Mouse (Mus musculus): ENCODE measurements around the gene Cacna1h. TPM values are rescaled to one million over a fixed set of nuclear protein-coding genes. Genes with fewer than 3 reads are reported as not detected.

The Cacna1h gene
- polyA plus RNA-seq, 1 experiment from 2014 or later = 11.3 TPM

DNA sequence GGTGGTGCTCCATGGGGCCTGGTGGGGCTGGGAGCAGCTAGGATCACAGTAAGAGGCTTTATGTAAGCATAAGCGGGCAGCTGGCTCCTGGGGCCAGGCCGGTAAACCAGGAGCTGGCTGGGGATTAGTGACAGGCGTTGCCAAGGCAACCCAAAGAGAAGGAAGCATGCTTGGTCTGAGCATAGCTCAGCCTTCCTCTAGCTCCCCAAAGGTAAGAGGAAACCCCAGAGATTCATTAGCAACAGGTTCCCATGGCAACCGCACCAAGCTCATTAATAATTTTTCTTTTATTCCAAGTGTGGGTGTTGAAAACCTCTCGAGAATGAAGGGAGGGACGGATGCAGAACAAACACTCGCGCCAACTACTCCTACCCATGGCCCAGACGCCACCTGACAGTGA lies 14.7 kb downstream of the Cacna1h start:
- 7% methylated on average over 9 of the region's 9 CpGs for WGBS
- H3K9ac ChIP-seq (replicated peaks; ENCODE audit: low read length) = no peak overlapping the region
- no peaks in the 10 kb centered on the region for H3K36me3 ChIP-seq (ENCODE audit: control insufficient read depth, insufficient read depth, low read length)
- ATAC-seq (ENCODE audit: low FRiP score, low TSS enrichment) = peak; percentile 56; the same call in 1 of the 2 replicates
- no peak overlapping the region for H3K4me3 ChIP-seq (replicated peaks; ENCODE audit: low read depth, low read length)
- H3K4me2 ChIP-seq (ENCODE audit: low read length) = 0 out of 2 replicates have a peak overlapping the region, but pooled peaks have one; percentile 7
- H3K27me3 ChIP-seq (ENCODE audit: control insufficient read depth, insufficient read depth, low read length) = no peaks in the 10 kb centered on the region
- no peaks in the 10 kb centered on the region for H3K9me3 ChIP-seq (ENCODE audit: control insufficient read depth, low read length)
- H3K27ac ChIP-seq (replicated peaks; ENCODE audit: low read depth, low read length) = peak overlapping the region; percentile 75
- DNase-seq = peak; percentile 85
- peaks cover 52% of the 10 kb centered on the region for H3K4me1 ChIP-seq (ENCODE audit: control insufficient read depth, insufficient read depth, low read length)

DNA sequence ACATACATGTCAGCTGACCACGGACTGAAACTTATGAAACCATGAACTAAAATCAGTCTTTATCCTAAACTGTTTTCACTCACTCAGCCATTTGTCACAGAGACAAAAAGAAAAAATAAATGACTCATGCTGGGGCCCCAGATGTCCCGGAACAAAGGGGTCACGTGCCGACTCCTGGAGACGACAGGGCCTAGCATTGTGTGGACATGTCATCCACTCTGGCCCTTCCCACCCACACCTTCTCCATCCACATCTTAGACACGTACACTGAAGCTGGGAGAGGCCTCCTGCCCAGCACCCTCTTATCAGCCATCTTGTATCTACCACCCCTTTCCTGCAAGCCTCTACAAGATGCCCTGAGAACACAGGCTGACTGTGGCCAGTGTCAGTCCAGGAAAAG lies 15.6 kb downstream of the Cacna1h start:
- H3K27ac ChIP-seq (replicated peaks; ENCODE audit: low read depth, low read length) = peak overlapping the region; percentile 75; the same call in 1 of the 2 replicates
- H3K27me3 ChIP-seq (ENCODE audit: control insufficient read depth, insufficient read depth, low read length) = no peaks in the 10 kb centered on the region
- H3K4me3 ChIP-seq (replicated peaks; ENCODE audit: low read depth, low read length) = no peak overlapping the region
- no peak overlapping the region for H3K4me2 ChIP-seq (ENCODE audit: low read length)
- no peaks in the 10 kb centered on the region for H3K9me3 ChIP-seq (ENCODE audit: control insufficient read depth, low read length)
- ATAC-seq (ENCODE audit: low FRiP score, low TSS enrichment) = no peak
- peaks cover 52% of the 10 kb centered on the region for H3K4me1 ChIP-seq (ENCODE audit: control insufficient read depth, insufficient read depth, low read length)
- no peak for DNase-seq
- H3K36me3 ChIP-seq (ENCODE audit: control insufficient read depth, insufficient read depth, low read length) = no peaks in the 10 kb centered on the region
- no peak overlapping the region for H3K9ac ChIP-seq (replicated peaks; ENCODE audit: low read length)
- WGBS = 65% methylated on average over 6 of the region's 6 CpGs

DNA sequence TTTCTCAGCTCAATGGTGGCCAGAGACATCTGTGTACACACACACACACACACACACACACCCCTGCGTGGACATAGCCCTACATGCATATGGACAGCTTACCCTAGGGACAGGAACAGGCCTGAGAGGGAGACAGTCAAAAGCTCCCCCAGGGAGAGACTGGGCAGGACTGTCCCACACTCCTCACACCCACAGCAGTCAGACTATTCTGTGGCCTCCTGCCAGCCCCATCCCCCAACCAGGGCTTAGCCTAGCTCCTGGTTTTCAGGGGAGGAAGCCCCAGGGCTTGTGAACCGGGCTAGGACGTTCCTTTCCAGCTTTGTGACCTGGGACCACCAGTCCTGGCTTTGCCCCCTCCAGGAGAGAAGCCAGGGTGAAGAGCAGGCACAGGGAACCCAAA lies 17.4 kb downstream of the Cacna1h start:
- WGBS = 8% methylated on average over 3 of the region's 3 CpGs
- ATAC-seq (ENCODE audit: low FRiP score, low TSS enrichment) (no peak), DNase-seq (peak; percentile 65)
- Histone ChIP-seq H3K4me2 (ENCODE audit: low read length) (no peak overlapping the region), H3K9ac (replicated peaks; ENCODE audit: low read length) (no peak overlapping the region), H3K4me3 (replicated peaks; ENCODE audit: low read depth, low read length) (no peak overlapping the region), H3K9me3 (ENCODE audit: control insufficient read depth, low read length) (no peaks in the 10 kb centered on the region), H3K27me3 (ENCODE audit: control insufficient read depth, insufficient read depth, low read length) (no peaks in the 10 kb centered on the region), H3K4me1 (ENCODE audit: control insufficient read depth, insufficient read depth, low read length) (peaks cover 57% of the 10 kb centered on the region), H3K27ac (replicated peaks; ENCODE audit: low read depth, low read length) (peak overlapping the region; percentile 73), H3K36me3 (ENCODE audit: control insufficient read depth, insufficient read depth, low read length) (no peaks in the 10 kb centered on the region)

DNA sequence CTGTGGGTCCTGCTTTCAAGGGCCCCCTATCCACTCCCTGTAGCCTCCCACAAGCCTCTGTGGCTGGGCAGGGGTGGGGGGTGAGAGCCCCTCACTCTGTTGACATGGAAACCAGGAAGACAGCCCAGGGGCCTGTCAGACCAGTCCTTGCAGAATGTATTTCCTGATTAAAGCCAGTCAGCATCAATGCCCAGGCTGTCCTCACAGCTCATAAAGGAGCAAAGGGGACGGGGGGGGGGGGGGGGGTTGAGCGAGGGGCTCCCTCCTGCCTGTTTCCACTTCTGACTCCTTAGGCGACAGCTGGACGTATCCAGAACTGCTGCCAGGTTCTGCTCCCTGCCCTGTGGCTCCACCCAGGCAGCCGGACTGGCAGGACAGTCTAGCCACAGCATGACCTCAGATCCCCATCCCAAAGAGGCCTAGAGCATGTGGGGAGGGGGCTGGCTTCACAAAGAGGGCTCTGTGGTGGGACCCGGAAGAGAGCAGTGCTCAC lies 18.1 kb downstream of the Cacna1h start:
- peaks cover 64% of the 10 kb centered on the region for H3K4me1 ChIP-seq (ENCODE audit: control insufficient read depth, insufficient read depth, low read length)
- H3K36me3 ChIP-seq (ENCODE audit: control insufficient read depth, insufficient read depth, low read length) = no peaks in the 10 kb centered on the region
- WGBS = 2% methylated on average over 6 of the region's 6 CpGs
- DNase-seq (peak; percentile 50), ATAC-seq (ENCODE audit: low FRiP score, low TSS enrichment) (peak; percentile 59)
- H3K9me3 ChIP-seq (ENCODE audit: control insufficient read depth, low read length) = no peaks in the 10 kb centered on the region
- peak overlapping the region; percentile 21 for H3K4me2 ChIP-seq (ENCODE audit: low read length)
- H3K27me3 ChIP-seq (ENCODE audit: control insufficient read depth, insufficient read depth, low read length) = no peaks in the 10 kb centered on the region
- no peak overlapping the region for H3K4me3 ChIP-seq (replicated peaks; ENCODE audit: low read depth, low read length)
- peak overlapping the region; percentile 73 for H3K27ac ChIP-seq (replicated peaks; ENCODE audit: low read depth, low read length)
- peak overlapping the region; percentile 34 for H3K9ac ChIP-seq (replicated peaks; ENCODE audit: low read length)

DNA sequence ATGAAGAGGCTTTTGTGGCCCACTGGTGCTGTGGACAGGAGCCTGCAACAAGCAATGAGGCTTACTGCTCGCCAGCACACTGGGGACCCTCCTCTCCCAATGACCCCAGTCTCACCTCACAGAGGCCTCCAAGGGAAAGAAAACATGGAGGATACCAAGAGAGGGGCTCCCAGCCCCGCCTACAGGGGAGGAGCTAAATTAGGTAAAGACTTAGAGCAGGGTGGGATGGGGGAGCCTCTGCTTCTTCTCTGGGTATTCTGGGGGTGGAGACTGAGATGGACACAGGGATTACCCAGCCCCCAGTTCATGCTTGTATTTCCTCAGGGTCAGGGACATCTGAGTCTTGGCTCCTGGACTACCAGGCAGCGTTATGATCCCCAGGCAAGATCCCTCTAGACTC lies 18.7 kb downstream of the Cacna1h start:
- Histone ChIP-seq H3K27me3 (ENCODE audit: control insufficient read depth, insufficient read depth, low read length) (no peaks in the 10 kb centered on the region), H3K4me1 (ENCODE audit: control insufficient read depth, insufficient read depth, low read length) (peaks cover 63% of the 10 kb centered on the region), H3K9ac (replicated peaks; ENCODE audit: low read length) (no peak overlapping the region), H3K4me2 (ENCODE audit: low read length) (0 out of 2 replicates have a peak overlapping the region, but pooled peaks have one; percentile 21), H3K36me3 (ENCODE audit: control insufficient read depth, insufficient read depth, low read length) (no peaks in the 10 kb centered on the region), H3K4me3 (replicated peaks; ENCODE audit: low read depth, low read length) (no peak overlapping the region), H3K27ac (replicated peaks; ENCODE audit: low read depth, low read length) (peak overlapping the region; percentile 73; the same call in 1 of the 2 replicates), H3K9me3 (ENCODE audit: control insufficient read depth, low read length) (no peaks in the 10 kb centered on the region)
- WGBS = 43% methylated on average over 3 of the region's 3 CpGs
- DNase-seq (no peak), ATAC-seq (ENCODE audit: low FRiP score, low TSS enrichment) (no peak)

DNA sequence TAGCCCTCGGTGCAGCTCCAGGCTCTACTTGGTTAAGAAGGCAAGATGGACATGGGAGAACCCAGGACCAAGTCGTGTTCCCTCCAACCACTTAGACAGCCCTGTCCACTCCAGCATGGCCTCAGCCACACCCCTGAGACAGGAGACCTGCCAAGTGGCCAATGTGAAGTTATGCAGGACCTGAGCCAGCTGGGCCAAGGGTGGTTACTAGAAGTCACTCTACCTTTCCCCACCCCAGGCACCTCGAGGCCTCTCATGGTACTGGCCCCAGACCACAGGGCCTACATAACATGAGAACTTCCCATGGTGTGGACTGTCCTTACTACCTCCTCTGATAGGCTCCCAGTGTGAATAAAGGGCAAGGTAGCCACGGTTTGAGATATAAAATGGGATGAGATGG lies 19.4 kb downstream of the Cacna1h start:
- Histone ChIP-seq H3K4me3 (replicated peaks; ENCODE audit: low read depth, low read length) (no peak overlapping the region), H3K9ac (replicated peaks; ENCODE audit: low read length) (no peak overlapping the region), H3K27ac (replicated peaks; ENCODE audit: low read depth, low read length) (no peak overlapping the region), H3K27me3 (ENCODE audit: control insufficient read depth, insufficient read depth, low read length) (no peaks in the 10 kb centered on the region), H3K4me2 (ENCODE audit: low read length) (no peak overlapping the region), H3K4me1 (ENCODE audit: control insufficient read depth, insufficient read depth, low read length) (peaks cover 58% of the 10 kb centered on the region), H3K9me3 (ENCODE audit: control insufficient read depth, low read length) (no peaks in the 10 kb centered on the region), H3K36me3 (ENCODE audit: control insufficient read depth, insufficient read depth, low read length) (no peaks in the 10 kb centered on the region)
- no peak for ATAC-seq (ENCODE audit: low FRiP score, low TSS enrichment)
- no peak for DNase-seq
- WGBS = 74% methylated on average over 4 of the region's 4 CpGs

DNA sequence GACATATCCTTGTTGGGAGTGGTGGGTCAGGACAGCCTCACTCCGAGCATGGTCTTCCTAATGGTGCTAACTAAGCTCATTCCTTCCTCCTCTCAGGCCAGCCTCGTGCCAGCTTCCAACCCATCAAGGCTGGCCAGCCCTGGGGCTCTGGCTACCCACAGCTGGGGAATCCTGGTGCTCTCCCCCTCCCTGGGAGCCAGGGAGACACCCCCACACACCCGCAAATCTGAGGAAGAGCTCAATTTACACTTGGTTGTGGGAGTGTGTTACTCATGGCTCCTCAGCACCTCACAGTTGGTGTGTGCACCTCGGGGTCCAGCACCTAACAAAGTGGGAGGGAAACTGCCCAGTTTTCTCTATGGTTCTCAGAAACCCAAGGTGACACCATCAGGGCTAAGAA lies 22.3 kb downstream of the Cacna1h start:
- DNase-seq = no peak
- H3K36me3 ChIP-seq (ENCODE audit: control insufficient read depth, insufficient read depth, low read length) = no peaks in the 10 kb centered on the region
- peak overlapping the region; percentile 66 for H3K27ac ChIP-seq (replicated peaks; ENCODE audit: low read depth, low read length)
- H3K27me3 ChIP-seq (ENCODE audit: control insufficient read depth, insufficient read depth, low read length) = no peaks in the 10 kb centered on the region
- no peak for ATAC-seq (ENCODE audit: low FRiP score, low TSS enrichment)
- H3K9me3 ChIP-seq (ENCODE audit: control insufficient read depth, low read length) = no peaks in the 10 kb centered on the region
- H3K4me2 ChIP-seq (ENCODE audit: low read length) = no peak overlapping the region
- WGBS = 73% methylated on average over 4 of the region's 4 CpGs
- peaks cover 55% of the 10 kb centered on the region for H3K4me1 ChIP-seq (ENCODE audit: control insufficient read depth, insufficient read depth, low read length)
- no peak overlapping the region for H3K9ac ChIP-seq (replicated peaks; ENCODE audit: low read length)
- no peak overlapping the region for H3K4me3 ChIP-seq (replicated peaks; ENCODE audit: low read depth, low read length)

DNA sequence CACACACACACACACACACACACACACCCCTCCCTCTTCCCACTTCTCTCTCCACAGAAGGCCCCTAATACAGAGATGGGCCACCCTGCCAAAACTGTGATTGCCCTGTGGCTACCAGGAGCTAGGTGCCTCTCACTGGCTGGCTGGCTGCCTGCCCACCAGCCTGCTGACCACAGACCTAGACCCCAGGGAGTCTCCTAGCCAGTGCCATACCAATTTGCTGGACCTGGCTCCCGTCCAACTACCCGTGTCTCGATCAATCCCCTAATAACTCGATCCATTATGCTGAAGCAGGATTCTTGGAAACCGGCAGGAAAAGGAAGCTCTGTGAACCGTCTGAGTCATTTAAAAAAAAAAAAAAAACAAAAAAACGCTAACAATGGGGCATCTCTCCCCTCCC lies 22.8 kb downstream of the Cacna1h start:
- Histone ChIP-seq H3K9ac (replicated peaks; ENCODE audit: low read length) (no peak overlapping the region), H3K27ac (replicated peaks; ENCODE audit: low read depth, low read length) (peak overlapping the region; percentile 66), H3K4me1 (ENCODE audit: control insufficient read depth, insufficient read depth, low read length) (peaks cover 55% of the 10 kb centered on the region), H3K9me3 (ENCODE audit: control insufficient read depth, low read length) (no peaks in the 10 kb centered on the region), H3K36me3 (ENCODE audit: control insufficient read depth, insufficient read depth, low read length) (no peaks in the 10 kb centered on the region), H3K4me3 (replicated peaks; ENCODE audit: low read depth, low read length) (no peak overlapping the region), H3K27me3 (ENCODE audit: control insufficient read depth, insufficient read depth, low read length) (no peaks in the 10 kb centered on the region), H3K4me2 (ENCODE audit: low read length) (no peak overlapping the region)
- ATAC-seq (ENCODE audit: low FRiP score, low TSS enrichment) (no peak), DNase-seq (peak; percentile 52)
- 34% methylated on average over 7 of the region's 7 CpGs for WGBS

DNA sequence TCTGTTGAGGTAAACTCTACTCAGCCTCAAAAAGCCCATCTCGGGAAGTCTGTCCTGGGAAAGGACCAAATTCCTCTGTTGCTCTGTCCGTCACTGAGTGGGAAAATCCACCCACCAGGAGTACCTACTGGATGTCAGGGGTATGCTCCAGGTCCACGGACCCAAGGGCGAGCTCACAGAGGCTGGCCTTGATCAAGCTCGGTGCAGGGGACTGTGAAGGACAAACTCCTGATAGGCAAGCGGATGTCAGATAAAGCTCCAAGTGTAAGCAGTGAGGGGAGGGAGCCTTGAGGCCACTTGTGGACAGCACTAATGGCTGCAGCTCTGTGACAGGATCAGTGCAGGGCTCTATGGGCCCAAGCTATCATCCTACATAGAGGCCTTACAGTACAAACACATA lies 23.4 kb downstream of the Cacna1h start:
- H3K4me1 ChIP-seq (ENCODE audit: control insufficient read depth, insufficient read depth, low read length) = peaks cover 55% of the 10 kb centered on the region
- WGBS = 81% methylated on average over 6 of the region's 6 CpGs
- H3K9me3 ChIP-seq (ENCODE audit: control insufficient read depth, low read length) = no peaks in the 10 kb centered on the region
- no peak for DNase-seq
- no peak overlapping the region for H3K4me3 ChIP-seq (replicated peaks; ENCODE audit: low read depth, low read length)
- peak overlapping the region; percentile 32; the same call in 1 of the 2 replicates for H3K27ac ChIP-seq (replicated peaks; ENCODE audit: low read depth, low read length)
- no peak overlapping the region for H3K9ac ChIP-seq (replicated peaks; ENCODE audit: low read length)
- no peaks in the 10 kb centered on the region for H3K27me3 ChIP-seq (ENCODE audit: control insufficient read depth, insufficient read depth, low read length)
- ATAC-seq (ENCODE audit: low FRiP score, low TSS enrichment) = no peak
- H3K4me2 ChIP-seq (ENCODE audit: low read length) = no peak overlapping the region
- H3K36me3 ChIP-seq (ENCODE audit: control insufficient read depth, insufficient read depth, low read length) = no peaks in the 10 kb centered on the region
